Mouse (Mus musculus): ENCODE measurements at regions not wholly inside any gene's neighbourhood (a gene's known extent, or its start where the extent isn't known, plus 50 kb on each side); places are given as distances from the start of the nearest gene placed in this dataset.
A peak's percentile ranks its signal among the peaks of the same experiment; 100 is the strongest.

DNA sequence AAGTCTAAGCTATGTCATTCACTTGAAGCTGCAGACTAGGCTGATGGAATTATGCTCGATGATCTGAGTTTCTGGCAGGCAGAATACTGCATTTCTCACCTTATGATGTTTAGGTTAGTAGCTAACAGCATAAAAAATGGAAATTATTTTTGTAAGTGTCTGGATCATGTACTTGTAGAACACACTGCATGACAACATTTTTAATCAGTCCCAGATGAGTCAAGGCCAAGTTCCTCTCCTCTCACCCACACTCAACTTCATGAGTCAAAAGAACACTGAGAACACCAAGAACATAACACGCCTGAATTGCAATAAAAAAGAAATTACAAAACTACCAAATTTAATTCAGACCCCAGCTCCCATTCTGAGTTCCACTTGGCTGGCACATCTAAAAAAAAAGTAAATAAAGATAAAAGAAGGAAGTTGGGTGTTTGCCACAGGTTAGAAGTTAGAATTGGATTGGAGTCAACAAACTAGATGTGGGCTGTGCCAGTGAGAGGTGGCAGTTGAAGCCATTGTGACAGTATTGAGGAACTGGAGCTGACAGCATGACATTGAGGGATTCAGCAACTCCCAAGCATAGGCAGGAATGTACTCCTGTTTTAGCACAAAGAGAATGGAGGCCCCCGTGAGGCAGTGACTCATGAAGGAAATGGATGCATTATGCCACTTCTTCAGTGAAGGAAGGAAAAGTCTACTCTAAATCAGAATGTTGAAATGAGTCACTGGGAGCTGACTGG is 222.8 kb upstream of the 4931408C20Rik start:
- peak; percentile 57 to 76 for DNase-seq (ENCODE audit: low spot score in 2 of 2)

DNA sequence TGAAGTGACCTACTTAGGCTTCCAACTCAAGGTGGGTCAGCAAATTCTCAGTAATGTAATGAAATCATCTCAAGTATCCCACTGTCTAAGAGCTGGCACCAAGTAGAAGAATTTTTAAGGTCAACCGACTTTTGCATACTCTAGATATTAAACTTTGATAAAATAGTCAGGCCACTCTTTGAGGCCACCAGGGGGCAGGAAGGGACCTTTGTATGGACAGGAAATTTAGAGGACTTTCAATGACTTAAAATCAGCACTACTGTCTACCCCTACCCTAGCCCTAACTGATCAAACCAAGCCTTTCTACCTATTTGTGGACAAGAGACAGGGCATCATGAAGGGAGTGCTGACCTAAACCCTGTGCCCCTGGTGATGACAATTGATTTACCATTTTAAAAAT is 215.0 kb upstream of the 4931408C20Rik start:
- peak in 1 of 2 experiments; percentile 3 for DNase-seq (ENCODE audit: low spot score in 2 of 2)

DNA sequence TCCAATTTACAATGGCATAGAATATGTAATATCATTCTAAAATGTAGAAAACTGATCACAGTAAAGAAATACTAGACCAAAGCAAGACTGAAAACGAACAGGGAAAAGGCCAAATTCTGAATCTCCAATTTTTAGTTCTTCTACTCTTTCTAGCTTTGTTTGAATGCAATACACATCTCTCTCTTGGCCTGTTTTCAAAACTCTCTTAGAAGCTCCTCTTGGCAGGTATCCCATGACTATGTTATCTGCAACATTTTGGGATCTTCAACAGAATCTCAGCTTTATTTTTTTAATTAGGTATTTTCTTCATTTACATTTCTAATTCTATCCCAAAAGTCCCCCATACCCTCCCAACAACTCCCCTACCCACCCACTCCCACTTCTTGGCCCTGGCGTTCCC is 170.2 kb upstream of the 4931408C20Rik start:
- DNase-seq (ENCODE audit: low spot score in 2 of 2), result no peak

DNA sequence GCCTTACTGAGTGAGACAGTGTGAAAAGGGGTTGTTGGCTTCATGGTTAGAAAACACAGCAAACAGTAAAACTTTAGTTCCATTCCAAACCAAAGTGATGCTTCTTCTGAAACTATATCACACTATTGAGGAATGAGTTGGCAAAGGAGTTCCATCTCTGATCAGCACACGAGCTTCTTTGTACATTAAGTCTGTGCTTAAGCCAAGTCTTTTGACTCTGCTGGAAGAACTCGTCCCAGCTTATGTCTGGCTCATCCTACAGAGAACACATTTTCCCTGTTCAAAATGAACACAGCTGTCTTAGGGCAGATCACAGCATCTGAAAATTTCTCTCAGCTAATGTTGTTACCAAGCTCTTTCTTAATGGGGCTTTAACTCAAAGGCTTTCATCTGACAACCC is 166.5 kb upstream of the 4931408C20Rik start:
- no peak for DNase-seq (ENCODE audit: low spot score in 2 of 2)

DNA sequence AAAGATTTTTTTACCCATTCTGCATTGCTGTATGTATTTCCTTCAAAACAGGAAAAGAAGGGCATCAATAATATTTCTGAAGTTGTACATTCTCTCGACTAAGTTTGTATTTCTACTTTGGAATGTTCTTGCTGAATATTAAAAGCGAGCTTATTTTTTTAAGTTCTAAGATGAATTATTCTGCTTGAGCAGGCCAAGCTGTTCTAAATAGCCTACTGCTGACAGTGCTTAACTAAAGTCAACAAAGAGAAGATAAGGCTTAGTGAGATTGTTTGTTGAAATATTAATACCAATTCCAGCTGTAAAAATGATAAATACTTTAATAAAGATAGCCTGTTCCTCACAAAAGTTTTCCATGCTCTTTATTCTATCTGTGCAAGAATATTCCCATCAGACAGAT is 122.0 kb upstream of the 4931408C20Rik start:
- no peak for DNase-seq (ENCODE audit: low spot score in 2 of 2)

DNA sequence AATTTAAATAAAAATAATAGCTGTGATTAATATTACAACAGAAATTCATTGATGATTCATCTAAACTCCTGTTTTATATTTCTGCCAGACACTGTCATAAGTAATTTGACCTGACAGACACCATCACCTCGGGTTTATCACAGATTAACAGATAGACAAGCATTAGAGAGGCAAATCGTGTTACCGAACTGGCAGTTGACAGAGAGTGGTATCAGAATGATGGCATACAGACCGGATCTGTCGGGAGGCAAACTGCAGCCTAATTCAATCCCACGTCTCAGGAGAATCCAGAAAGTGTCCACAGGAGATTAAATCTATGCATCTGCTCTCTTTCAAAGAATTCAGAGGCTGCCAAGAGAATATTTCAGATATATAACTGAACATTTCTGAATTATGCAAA is 77.8 kb upstream of the 4931408C20Rik start:
- DNase-seq (ENCODE audit: low spot score in 2 of 2), result no peak
